Mouse (Mus musculus) neural tube, embryonic 11.5 days (tissue): ENCODE results near the gene Ovch2. TPM values are rescaled to one million over a fixed set of nuclear protein-coding genes. Genes with fewer than 3 reads are reported as not detected.
"Not testable (repeated sequence)": the region's sequence is repeated elsewhere in the genome, so short reads cannot be mapped to it uniquely, and the experiment has no call there.

ENCODE experiments used
- ATAC-seq: fragments of 200-750 bp; cut with Nextera tagmentation; 2 replicates; pipeline ENCODE4 v1.8.0; 2017; ENCODE audit warnings: moderate number of reproducible peaks, mild to moderate bottlenecking, moderate TSS enrichment, moderate library complexity; ENCODE audit not compliant: insufficient read depth, low FRiP score, low TSS enrichment
- DNase-seq: peaks from one replicate; pipeline ENCODE4 v3.0.0-alpha.2; 2015; ENCODE audit warnings: low spot score
- H3K27ac ChIP-seq: fragments of 300-500 bp; sonication (generic); 2 replicates; pipeline ENCODE4 v1.5.1; 2014; ENCODE audit warnings: low read depth, mild to moderate bottlenecking, low read length
- H3K27me3 ChIP-seq: fragments of 300-500 bp; sonication (generic); 2 replicates; pipeline ENCODE4 v1.6.1; 2014; ENCODE audit warnings: mild to moderate bottlenecking, low read length, mixed read lengths; ENCODE audit not compliant: control insufficient read depth, insufficient read depth
- H3K36me3 ChIP-seq: fragments of 300-500 bp; sonication (generic); 2 replicates; pipeline ENCODE4 v1.6.1; 2014; ENCODE audit warnings: mild to moderate bottlenecking, low read length, moderate library complexity, mixed read lengths; ENCODE audit not compliant: control insufficient read depth, insufficient read depth
- H3K4me1 ChIP-seq: fragments of 300-500 bp; sonication (generic); 2 replicates; pipeline ENCODE4 v1.6.1; 2014; ENCODE audit warnings: low read length, mixed read lengths; ENCODE audit not compliant: control insufficient read depth, insufficient read depth
- H3K4me2 ChIP-seq: fragments of 300-500 bp; sonication (generic); 2 replicates; pipeline ENCODE4 v1.6.1; 2014; ENCODE audit warnings: low read depth, mild to moderate bottlenecking, moderate library complexity
- H3K4me3 ChIP-seq: fragments of 300-500 bp; sonication (generic); 2 replicates; pipeline ENCODE4 v1.5.1; 2014; ENCODE audit warnings: low read depth, low read length
- H3K9ac ChIP-seq: fragments of 300-500 bp; sonication (generic); 2 replicates; pipeline ENCODE4 v1.6.1; 2014; ENCODE audit warnings: mild to moderate bottlenecking, low read length
- H3K9me3 ChIP-seq: fragments of 300-500 bp; sonication (generic); 2 replicates; pipeline ENCODE4 v1.6.1; 2016; ENCODE audit warnings: low read length; ENCODE audit not compliant: control insufficient read depth
- WGBS: fragments of 180-500 bp; shearing (Covaris S2); extraction: QIAGEN DNeasy Blood & Tissue Kit; methylation state at CpG from one replicate; pipeline ENCODE4 v1.1.7; 2014; 5-methylcytosine and 5-hydroxymethylcytosine counted together
- polyA plus RNA-seq: library from polyadenylated mRNA; unstranded; fragments of >200 nt; fragmentation: Nextera tagmentation; extraction: Ambion mirVana; gene quantifications from 2 replicates; pipeline ENCODE4 v1.2.1, GENCODE M21; 2014

Ovch2 gene
- not detected in 2 replicates for polyA plus RNA-seq

DNA sequence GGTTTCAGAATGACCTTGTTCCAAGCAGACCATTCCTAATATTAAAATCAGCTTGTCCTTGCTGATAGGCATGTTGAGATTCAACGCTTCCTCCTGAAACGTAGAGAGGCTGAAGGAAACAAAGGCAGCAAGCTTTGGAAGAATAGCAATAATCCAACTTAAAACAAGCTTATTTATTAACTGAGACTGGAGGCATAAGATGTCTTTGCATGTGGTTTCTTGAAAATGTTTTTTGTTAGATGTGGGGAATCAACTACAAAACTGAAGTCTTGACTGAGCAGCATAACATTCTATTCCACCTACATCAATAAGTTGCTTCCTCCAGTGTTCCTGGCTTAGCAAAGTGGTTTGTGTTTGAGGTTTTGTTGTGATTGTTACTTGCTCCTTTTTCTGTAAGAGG is at the start of gene Ovch2:
Ovch2 (minus strand) TSS at position 101 of the 400 bp plus-strand sequence.
- ATAC-seq (no peak), DNase-seq (no peak)
- H3K4me3 ChIP-seq = no peak within 1 kb of the TSS
- H3K4me2 ChIP-seq = no peak within 1 kb of the TSS
- no peaks in the 10 kb centered on the region for H3K9me3 ChIP-seq
- WGBS = 91% methylated on average over 2 of the region's 2 CpGs
- H3K4me1 ChIP-seq = no peaks in the 10 kb centered on the region
- no peak within 1 kb of the TSS for H3K9ac ChIP-seq
- no peaks in the 10 kb centered on the region for H3K36me3 ChIP-seq
- H3K27me3 ChIP-seq = no peaks in the 10 kb centered on the region
- H3K27ac ChIP-seq = no peak within 1 kb of the TSS

DNA sequence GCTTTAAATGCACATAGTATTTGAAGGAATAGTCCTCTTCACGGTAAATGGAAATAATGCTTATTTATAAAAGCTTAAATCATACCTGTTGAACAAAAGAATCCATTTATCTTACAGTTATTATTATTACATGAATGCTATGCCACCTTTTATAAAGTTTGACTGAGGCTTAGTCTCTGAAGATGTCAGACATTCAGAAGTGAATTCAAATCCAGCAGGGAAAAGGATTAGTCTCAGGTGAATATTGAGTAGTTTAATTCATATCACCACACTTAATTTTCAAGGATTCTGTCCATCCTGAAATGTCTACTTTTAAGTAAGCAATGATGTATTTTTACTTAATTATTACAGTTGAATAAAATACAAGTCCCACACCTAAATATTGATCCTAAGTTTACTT is 46.4 kb upstream of the Ovch2 start, which contains the start of gene Olfr470:
Olfr470 (minus strand) TSS at position 101 of the 400 bp plus-strand sequence.
- H3K4me3 ChIP-seq, H3K9me3 ChIP-seq, H3K27me3 ChIP-seq, H3K4me2 ChIP-seq, H3K9ac ChIP-seq, ATAC-seq, H3K27ac ChIP-seq, DNase-seq, H3K4me1 ChIP-seq, H3K36me3 ChIP-seq: not testable (repeated sequence)
- 77% methylated on average over 1 of the region's 1 CpGs for WGBS

DNA sequence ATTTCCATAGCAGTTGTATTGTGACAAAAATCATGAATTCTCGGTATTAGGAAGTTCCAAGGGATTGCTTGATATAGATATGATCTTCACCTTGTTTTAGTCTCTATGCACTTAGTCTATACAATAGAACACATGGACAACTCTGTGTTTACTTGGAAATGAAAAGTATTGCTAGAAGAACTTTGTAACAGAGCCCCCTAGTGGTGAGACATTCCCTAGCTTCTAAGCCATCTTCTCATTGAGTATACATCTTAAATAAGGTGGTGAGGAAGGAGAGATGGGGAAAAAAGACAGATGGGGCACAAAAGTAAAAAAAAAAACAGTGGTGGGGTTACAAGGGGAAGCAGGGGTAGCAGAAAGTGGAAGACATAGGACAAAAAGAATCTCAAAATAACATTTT is 40.7 kb upstream of the Ovch2 start:
- 85% methylated on average over 1 of the region's 1 CpGs for WGBS
- H3K27me3 ChIP-seq = no peaks in the 10 kb centered on the region
- ATAC-seq = no peak
- no peaks in the 10 kb centered on the region for H3K4me1 ChIP-seq
- H3K36me3 ChIP-seq = no peaks in the 10 kb centered on the region
- DNase-seq = no peak
- no peak overlapping the region for H3K27ac ChIP-seq
- no peak overlapping the region for H3K4me2 ChIP-seq
- H3K9ac ChIP-seq = no peak overlapping the region
- H3K4me3 ChIP-seq = no peak overlapping the region
- H3K9me3 ChIP-seq = no peaks in the 10 kb centered on the region

DNA sequence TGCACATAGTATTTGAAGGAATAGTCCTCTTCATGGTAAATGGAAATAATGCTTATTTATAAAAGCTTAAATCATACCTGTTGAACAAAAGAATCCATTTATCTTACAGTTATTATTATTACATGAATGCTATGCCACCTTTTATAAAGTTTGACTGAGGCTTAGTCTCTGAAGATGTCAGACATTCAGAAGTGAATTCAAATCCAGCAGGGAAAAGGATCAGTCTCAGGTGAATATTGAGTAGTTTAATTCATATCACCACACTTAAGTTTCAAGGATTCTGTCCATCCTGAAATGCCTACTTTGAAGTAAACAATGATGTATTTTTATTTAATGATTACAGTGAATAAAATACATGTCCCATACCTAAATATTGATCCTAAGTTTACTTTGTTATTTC is 24.4 kb upstream of the Ovch2 start, which contains the start of gene Olfr469:
Olfr469 (minus strand) TSS at position 101 of the 400 bp plus-strand sequence.
- H3K27ac ChIP-seq, H3K4me2 ChIP-seq, H3K4me1 ChIP-seq, ATAC-seq, DNase-seq, H3K9ac ChIP-seq, H3K27me3 ChIP-seq, H3K36me3 ChIP-seq, H3K4me3 ChIP-seq, H3K9me3 ChIP-seq: not testable (repeated sequence)

DNA sequence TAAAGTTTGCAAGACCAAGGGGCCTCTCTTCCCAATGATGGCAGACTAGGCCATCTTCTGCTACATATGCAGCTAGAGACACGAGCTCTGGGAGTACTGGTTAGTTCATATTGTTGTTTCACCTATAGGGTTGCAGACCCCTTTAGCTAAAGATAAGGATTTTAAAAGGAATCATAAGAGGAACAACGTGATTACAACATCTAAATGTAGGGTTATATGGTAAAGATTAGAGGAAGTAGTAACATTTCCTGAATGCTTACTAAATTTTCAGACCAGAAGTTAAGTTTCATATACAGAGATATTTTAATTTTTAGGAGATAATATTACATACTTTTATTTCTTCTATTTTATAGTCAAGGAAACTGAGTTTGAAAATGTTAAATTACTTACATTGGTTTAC is 22.9 kb upstream of the Ovch2 start:
- ATAC-seq, H3K27me3 ChIP-seq, H3K9me3 ChIP-seq, H3K4me2 ChIP-seq, H3K9ac ChIP-seq, H3K4me3 ChIP-seq, DNase-seq, H3K4me1 ChIP-seq, H3K36me3 ChIP-seq, H3K27ac ChIP-seq: not testable (repeated sequence)
- WGBS = 67% methylated on average over 2 of the region's 2 CpGs

DNA sequence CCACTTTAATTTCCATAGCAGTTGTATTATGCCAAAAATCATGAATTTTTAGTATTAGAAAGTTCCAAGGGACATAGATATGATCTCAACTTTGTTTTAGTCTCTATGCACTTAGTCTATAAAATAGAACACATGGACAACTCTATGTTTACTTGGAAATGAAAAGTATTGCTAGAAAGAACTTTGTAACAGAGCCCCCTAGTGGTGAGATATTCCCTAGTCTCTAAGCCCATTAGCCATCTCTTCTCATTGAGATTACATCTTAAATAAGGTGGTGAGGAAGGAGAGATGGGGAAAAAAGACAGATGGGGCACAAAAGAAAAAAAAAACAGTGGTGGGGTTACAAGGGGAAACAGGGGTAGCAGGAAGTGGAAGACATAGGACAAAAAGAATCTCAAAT is 18.4 kb upstream of the Ovch2 start:
- Histone ChIP-seq H3K9me3 (no peaks in the 10 kb centered on the region), H3K9ac (no peak overlapping the region), H3K27me3 (no peaks in the 10 kb centered on the region), H3K4me2 (no peak overlapping the region), H3K4me3 (no peak overlapping the region), H3K27ac (no peak overlapping the region), H3K36me3 (no peaks in the 10 kb centered on the region), H3K4me1 (no peaks in the 10 kb centered on the region)
- ATAC-seq (no peak), DNase-seq (no peak)

DNA sequence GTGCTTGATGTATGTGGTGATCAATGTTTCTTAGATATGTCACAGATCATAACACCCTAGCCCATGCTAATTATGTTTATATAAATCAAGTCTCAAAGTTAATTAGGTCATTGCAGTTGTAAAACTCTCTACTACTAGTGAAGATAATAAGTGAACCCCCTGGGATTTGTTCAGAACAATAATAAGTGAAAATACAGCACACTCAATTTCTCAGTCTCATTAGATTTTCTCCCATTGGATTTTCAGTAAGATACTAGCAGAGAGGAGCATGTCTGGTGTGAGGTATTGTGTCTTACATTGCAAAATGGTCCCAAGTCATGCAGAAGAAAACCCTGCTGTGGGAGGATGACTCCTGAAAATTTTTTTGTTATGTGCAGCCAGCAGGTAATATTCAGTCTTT is 11.0 kb upstream of the Ovch2 start, which contains the start of gene Olfr467:
Olfr467 (plus strand) TSS at position 301 of the 400 bp plus-strand sequence.
- H3K9ac ChIP-seq = no peak within 1 kb of the TSS
- H3K4me2 ChIP-seq = no peak within 1 kb of the TSS
- H3K4me3 ChIP-seq = no peak within 1 kb of the TSS
- H3K27me3 ChIP-seq = no peaks in the 10 kb centered on the region
- H3K27ac ChIP-seq = no peak within 1 kb of the TSS
- H3K36me3 ChIP-seq = no peaks in the 10 kb centered on the region
- no peaks in the 10 kb centered on the region for H3K4me1 ChIP-seq
- no peaks in the 10 kb centered on the region for H3K9me3 ChIP-seq
- DNase-seq (no peak), ATAC-seq (no peak)

DNA sequence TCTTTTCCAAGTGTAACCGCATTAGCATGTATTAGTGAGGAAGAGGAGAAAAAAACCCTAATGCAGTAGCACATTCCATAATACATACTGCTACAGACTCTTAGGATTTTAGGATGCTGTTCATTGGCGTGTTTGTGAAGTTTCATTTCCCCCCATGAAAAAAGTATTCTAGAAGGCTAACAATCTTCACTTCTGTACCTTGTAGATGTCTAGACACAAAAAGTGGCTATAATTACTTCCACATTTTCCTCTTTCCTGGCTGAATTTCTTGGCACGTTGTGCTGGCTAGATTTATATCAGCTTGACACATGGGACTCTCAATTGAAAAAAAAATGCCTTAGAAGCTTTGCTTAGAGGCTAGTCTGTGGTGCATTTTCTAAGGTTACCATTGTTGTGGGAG is 1.1 kb upstream of the Ovch2 start:
- 74% methylated on average over 3 of the region's 3 CpGs for WGBS
- H3K4me2 ChIP-seq = no peak overlapping the region
- H3K9me3 ChIP-seq = no peaks in the 10 kb centered on the region
- no peak overlapping the region for H3K27ac ChIP-seq
- ATAC-seq = no peak
- no peaks in the 10 kb centered on the region for H3K36me3 ChIP-seq
- H3K4me3 ChIP-seq = no peak overlapping the region
- H3K4me1 ChIP-seq = no peaks in the 10 kb centered on the region
- no peak overlapping the region for H3K9ac ChIP-seq
- no peak for DNase-seq
- H3K27me3 ChIP-seq = no peaks in the 10 kb centered on the region

DNA sequence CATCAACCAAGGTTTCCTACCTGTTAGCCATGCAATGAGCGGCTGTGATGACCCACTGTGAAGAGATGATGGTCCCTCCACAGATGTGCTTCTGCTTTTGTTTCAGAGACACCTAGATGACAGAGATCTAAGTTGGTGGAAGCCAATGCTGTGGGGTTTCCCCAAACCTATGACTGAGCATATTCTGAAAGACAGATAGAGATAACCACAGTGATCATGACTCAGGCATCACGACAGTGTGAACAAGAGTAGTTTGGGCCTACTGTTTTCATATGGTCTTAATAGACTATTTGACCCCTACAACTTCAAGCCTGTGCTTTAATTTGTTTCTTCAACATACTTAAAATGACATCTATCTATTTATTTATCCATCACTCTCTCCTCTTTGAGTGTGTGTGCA is 4.5 kb downstream of the Ovch2 start:
- Histone ChIP-seq H3K9ac (no peak overlapping the region), H3K4me1 (no peaks in the 10 kb centered on the region), H3K4me3 (no peak overlapping the region), H3K27ac (no peak overlapping the region), H3K9me3 (no peaks in the 10 kb centered on the region), H3K27me3 (no peaks in the 10 kb centered on the region), H3K4me2 (no peak overlapping the region), H3K36me3 (no peaks in the 10 kb centered on the region)
- no peak for ATAC-seq
- DNase-seq = no peak
- 93% methylated on average over 2 of the region's 2 CpGs for WGBS
